Mouse (Mus musculus): ENCODE measurements around the gene Gcn1l1.
"Not testable (repeated sequence)": the region's sequence is repeated elsewhere in the genome, so short reads cannot be mapped to it uniquely, and the experiment has no call there.

Gcn1l1 gene

DNA sequence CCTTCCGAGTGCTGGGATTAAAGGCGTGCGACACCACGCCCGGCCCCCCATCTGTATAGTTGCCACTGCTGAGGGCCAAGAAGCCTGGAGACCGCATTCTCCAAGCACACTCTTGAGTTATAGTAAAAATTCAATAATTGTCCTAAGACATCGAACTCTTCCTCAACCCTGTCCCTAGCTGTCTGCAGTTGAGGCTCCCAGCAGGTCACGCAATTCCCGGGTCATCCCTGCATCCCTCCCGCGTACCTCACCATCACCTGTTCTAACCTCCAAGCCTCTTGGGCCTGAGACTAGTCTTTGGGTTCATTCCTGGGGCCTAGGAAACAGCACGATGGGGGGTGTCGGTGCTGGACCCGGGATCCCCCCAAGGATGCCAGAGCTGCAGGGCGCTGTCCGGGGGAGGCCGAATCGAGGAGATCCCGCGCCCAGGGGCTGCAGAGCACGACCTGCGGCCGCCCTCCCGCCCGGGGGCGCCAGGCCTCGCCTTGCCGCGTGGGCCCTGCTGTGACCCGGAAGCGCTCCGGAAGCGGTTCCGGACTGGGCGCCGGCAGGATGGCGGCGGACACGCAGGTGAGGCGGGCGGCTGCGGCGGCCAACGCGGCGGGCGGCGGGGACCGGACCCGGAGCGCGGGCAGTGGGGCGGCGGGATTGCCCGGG, at the start of gene Gcn1l1:
TSS of gene Gcn1l1 (plus strand) at position 518 of the 657 bp plus-strand sequence.
- DNase-seq, result peak; percentile 84

DNA sequence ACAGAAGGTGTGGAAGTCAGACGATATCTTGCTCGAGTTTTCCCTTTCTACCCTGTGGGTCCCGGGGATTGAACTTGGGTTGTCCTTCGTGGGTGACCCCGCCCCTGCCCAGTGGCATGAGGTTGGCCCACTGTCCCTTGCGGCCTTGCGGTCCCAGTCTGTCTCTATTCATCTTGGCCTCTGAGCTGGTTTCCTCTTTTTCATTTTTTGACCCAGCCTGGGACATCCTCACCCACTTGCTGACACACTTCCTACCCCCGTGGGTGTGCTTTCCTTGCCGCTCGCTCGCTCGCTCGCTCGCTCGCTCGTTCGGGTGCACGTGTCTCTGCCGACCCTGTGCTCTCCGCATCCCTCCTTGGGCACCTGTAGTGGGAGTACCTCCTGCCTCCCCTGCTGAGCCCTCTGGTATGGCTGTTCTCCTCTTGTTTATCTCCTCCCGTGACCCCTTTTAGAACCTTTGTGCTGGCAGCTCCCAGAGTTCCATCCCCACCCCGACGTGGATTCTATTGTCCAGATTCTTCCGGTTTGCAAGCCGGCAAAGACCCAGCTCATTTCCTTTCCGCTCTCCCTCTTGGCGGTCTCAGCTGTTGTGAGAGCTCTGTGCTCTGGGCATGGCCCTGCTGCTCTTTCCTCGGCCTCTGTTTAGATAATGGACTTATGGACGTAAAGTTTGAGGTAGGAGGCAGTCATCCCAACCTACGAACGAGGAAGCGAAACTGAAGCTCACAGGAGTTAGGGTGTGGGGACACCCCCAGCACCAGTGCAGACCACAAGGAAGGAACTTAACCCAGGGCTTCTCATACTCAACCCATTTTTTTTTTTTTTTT, 48.8 kb upstream of the Gcn1l1 start:
- peak; percentile 67 for DNase-seq

DNA sequence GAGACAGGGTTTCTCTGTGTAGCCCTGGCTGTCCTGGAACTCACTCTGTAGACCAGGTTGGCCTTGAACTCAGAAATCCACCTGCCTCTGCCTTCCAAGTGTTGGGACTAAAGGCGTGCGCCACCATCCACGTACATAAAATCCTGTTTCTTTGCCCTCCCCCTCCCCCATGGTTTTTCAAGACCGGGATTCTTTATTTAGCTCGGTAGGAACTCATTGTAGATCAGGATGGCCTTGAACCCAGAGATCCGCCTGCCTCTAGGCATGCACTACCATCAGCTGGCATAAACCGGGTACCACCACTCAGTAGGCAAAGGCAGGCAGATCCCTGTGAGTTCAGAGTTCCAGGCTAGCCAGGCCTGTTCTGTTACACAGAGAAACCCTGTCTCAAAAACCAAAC, 48.1 kb upstream of the Gcn1l1 start:
- DNase-seq, result no peak

DNA sequence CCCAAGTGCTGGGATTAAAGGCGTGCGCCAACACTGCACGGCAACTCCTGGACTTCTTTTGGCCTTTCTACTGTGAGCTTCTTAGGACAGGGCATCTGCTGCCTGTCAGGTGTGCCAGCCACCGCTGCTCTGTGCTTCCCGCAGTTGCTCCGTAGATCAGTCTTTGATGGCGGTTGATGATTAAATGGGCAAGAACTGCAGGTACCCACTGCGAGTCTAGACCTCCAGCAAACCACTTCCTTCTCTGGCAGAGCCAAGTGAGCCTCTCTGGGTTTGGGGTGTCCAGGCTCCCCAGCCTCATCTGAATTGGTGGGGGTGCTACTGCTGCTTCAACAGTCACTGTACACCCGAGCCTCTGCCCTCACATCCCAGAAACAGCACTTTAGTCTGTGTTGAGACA, 47.6 kb upstream of the Gcn1l1 start:
- DNase-seq, result peak; percentile 42

DNA sequence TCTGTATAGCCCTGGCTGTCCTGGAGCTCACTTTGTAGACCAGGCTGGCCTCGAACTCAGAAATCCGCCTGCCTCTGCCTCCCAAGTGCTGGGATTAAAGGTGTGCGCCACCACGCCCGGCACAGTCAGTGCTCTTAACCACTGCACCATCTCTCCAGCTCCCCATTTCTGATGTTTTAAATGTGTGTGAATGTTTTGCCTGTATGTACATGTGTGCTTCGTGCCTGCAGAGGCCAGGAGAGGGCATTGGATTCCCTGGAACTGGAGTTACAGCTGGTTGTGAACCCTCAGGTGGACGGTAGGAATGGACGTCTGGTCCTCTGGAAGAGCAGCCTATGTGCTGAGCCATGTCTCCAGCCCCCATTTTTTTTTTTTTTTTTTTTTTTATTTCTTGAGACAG, 46.8 kb upstream of the Gcn1l1 start:
- DNase-seq, result not testable (repeated sequence)

DNA sequence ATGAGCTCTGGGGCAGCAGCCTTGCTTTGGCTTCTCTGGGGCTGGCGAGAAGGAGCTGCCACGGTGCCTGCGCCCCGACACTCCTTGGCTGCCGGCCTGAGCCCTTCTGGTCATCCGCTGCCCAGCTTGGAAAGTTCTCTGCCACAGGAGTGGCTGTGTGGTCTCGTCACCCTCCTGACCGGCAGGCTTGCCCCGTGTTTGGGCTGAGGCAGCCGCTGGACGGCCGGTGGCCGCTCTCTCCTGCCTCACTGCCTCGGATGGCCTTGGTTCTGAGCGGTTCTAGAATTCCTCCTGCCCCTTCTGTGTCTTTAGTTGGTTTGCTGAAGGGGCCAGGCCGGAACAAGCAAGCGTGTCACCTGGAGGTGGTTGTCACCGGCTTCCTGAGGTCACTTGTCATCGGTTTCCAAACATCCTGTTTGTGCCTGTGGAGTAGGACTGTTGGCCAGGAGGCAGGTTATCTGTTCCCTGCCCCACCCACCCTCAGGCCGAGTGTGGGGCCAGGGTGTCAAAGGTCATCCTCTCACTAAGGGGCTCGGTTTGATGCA, 44.7 kb upstream of the Gcn1l1 start:
- no peak for DNase-seq

DNA sequence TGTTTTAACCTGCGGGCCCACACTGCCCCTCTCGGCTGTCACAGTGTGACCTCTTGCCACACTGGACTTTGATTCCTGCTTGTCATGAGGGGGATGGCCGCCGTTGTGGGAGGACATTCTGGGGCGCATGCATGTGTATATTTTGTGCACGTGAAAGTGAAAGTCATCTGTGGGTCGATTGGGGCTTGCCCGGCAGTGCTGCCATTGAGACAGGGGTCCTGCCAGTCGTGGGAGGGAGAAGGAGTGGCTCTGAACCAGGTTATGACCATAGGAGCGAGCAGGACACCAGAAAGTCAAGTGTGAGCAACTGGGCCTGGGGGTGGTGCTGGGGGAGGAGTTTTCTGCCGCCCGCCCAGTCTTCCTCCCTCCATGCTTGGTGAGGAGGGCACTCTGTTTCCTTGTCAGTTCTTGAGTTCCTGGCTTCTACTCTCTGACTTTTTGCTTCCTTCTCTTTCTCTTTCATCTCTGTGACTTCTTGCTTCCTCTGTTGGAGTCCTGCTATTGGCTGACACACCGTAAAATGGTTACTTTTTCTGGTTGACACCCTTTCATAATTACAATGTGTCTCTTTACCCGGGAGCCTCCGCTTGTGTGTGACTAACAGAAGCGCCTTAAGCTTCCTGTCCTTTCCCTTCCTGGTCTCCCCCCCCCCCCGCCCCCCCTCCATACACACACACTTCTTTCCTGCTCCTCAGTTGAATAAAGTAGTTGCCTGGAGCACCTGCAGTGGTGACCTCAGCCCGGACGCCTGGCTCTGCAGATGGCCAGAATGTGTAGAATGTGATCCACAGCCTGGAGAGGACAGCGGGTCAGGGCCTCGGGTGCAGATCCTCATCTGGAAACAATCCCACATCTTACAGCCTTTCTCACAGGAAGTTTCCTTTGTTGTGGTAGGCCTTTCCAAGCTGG, 43.2 kb upstream of the Gcn1l1 start:
- peak; percentile 75 for DNase-seq

DNA sequence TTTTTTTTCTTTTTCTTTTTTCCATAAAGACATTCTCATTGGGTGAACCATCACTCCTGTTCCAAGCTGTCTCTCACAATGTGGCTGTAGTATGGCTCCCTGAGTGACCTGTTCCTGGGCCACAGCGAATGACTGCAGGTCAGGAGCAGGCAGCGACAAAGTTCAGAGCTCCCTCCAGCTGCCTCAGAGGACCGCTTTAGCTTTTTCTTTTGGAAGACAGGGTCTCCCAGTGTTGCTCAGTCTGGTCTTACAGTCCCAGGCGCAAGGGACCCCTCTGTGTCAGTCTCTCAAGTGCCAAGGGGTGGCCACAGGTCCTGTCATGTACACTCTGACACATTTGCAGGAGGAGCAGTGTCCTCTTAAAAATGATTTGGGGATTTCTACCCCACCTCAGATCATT, 42.5 kb upstream of the Gcn1l1 start:
- DNase-seq, result peak; percentile 13

DNA sequence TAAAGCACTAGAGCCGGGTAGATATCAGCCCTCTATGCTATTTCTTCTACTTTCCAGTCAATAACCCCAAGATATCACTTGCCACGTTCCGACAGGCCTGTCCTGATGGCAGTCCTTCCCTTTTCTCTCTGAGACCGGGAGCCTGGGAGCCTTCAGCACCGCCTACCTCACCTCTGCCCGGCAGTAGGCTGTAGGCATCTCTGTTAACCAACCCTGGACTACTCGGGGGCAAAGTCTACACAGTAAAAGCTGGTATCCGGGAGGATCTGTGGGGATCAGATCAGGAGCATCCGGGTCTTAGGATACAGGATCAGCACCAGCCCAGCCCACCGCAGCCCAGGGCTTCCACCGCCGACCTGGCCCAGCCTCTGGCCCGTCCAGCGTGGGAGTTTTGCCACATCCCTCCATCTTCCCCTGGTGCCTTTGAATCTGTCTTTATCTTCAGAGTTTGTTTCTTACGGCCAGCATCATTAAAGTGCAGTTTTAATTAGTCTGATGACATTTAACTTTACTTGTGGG, 42.0 kb upstream of the Gcn1l1 start:
- no peak for DNase-seq

DNA sequence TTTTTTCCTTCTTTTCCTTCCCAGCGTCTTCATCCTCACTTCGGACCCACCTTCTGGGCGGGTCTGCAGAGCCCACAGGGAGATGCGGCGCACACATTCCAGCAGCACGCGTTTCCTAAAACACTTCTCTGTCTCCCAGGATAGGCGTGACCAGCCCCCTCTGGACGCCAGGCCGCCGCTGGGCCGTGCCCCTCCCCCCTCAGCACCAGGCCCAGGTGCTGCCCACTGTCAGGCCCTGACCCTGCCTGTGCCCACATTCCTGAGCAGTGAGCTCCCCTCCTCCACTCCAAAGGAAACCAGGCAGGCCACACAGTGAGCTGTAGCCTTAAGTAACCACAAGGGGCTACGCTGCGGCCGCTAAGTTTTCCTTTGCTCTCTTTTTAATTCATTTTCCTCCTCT, 41.1 kb upstream of the Gcn1l1 start:
- DNase-seq, result peak; percentile 18

DNA sequence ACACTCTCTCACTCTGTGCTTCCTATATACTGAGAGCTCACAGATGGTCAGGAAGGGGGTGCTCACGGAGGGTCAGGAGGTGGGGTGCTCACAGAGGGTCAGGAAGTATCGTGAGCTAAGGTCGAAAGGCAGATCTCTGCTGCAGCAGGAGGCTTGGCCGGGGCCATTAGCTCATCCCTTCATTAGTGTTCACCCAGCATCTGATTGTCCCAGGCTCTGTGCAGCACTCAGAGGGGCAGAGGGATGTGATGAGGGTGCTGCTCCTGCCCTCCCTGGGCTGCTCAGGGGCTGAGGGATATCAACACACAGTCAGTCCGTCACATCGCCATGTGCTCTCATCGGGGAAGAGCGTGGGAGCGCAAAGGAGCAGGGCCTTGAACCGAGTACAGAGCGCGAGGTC, 40.6 kb upstream of the Gcn1l1 start:
- peak; percentile 30 for DNase-seq

DNA sequence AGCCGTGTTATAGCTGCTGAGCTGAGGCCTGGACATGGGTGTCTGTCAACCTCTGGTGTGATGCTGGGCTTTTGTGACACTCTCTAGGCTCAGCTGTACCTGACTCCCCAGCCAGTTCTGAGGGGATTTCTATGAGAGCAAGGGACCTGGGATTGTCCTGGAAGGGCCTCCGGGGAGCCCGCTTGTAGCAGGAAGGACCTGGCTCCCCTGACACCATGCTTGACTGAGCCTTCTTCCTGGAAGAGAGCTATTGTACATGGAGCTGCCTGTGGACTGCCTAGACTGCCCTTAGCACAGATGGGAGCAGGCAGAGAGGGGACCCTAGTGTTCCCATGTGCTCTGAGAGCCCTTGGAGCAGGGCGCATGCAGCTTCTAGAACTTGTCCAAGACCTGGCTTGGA, 39.6 kb upstream of the Gcn1l1 start:
- no peak for DNase-seq

DNA sequence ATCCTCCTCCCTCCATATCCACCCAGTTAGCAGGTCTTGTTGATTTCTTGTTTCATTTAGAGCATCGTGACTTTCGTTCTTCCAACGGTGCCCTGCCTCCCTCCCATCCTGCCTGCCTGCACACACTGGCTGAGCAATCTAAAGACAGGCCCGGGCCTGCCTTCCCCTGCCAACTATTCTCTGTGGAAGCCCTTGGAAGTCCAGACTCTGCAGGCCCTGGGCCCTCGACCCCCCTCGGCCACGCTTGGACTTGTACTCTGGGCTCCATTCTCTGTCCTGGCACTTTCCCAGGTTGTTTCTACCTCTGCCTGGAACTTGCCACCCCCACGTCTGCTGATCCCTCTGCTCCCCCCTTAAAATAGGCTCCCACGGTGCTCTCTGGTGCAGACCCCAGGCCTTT, 39.1 kb upstream of the Gcn1l1 start:
- no peak for DNase-seq

DNA sequence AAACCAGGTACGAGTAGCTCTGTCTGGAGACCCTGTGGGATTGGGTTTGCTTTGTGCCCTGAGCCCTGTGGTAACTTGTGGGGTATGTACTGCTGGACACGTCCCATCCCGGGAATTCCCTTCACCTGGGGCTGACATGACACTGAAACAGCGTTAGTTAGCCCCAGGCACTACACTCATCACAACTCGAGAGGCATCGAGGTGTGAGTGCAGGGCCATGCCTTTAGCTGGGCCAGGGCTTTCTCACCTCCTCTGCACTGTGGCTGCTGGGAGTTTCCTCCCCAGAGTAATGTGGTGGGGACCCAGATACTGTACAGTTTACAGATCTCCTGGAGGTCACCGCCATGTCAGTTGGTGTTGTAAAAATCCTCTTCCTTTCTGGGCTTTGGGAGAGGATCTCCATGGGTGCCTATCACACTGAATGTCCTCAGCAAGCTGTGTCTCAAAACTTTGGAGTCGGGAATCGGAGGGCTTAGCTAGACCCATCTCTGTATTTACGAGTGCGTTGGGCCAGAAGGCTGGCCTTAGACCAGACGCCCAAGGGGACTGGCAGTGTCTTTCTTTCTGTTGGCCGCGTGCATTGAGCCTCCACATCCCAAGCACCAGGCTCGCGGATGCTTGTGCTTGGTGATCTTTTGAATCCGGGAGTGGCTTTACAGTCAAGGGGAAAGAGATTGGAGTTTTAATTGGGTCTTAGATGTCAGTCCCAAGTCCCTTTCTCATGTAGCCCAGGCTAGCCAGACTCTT, 38.4 kb upstream of the Gcn1l1 start:
- DNase-seq, result no peak

DNA sequence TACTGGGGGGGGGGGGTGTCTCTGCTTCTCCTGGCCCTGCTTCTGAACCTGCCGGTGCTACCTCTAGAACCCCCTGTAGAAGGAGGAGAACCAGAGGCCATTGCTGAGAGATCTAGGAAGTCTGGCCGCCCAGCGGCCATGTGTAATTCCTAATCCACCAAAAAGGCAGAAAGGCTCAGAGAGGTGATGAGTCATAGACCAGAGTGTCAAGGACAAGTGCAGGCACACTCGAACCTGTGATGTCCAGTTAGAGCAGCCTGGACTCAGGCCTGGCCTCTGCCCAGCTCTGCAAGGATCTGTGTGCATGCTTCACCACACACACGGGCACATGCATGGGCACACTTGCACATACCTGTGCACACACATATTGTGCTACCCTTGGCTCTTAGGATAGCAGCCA, 36.9 kb upstream of the Gcn1l1 start:
- no peak for DNase-seq

DNA sequence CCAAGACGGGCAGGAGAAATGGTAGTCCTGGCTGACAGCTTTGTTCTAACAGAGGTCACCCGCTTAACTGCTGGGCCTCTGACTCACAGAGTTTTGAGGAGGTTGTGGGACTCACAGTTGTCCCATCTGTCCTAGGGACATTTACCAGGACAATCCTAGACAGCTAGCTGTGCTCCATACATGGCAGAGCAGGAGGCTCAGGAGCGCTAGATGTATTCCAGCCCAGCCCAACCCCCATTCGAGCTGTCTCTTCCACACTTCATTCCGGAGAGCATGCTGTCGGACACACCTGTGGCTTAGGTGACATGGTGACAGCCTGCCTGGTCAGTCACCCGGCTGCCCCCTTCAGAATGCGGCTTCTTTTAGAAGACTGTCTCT, 35.7 kb upstream of the Gcn1l1 start:
- no peak for DNase-seq

DNA sequence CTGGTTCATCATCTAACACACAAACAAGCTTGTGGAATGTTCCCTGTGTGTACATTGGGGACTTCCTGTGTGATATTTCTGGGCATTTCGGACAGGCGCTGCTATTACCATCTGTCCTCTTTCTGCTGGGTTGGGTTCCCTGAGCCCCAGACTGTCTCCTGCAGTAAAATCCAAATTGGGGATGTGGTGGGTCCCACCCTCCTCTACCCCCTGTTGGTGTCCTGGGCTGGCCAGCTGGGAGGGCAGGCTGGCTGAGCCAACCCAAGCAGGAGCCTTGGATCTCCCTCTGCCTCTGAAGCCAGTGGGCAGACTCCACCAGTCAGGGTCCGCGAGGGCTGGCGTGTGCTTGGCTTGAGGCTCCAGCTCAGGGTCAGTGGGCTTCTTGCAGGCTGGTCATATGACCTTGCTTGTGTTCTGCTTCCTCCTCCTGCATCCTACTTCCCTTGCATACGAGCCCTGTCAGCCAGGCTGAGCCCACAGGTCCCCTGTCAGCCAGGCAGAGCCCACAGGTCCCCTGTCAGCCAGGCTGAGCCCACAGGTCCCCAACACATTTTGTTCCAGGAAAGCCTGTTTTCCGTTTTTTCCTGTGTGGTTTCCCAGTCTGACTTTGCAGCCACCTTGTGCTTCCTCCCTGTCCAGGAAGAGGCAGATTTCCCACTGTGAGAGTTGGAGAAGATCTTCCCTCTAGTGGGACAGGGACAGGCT, 35.2 kb upstream of the Gcn1l1 start:
- peak; percentile 41 for DNase-seq

DNA sequence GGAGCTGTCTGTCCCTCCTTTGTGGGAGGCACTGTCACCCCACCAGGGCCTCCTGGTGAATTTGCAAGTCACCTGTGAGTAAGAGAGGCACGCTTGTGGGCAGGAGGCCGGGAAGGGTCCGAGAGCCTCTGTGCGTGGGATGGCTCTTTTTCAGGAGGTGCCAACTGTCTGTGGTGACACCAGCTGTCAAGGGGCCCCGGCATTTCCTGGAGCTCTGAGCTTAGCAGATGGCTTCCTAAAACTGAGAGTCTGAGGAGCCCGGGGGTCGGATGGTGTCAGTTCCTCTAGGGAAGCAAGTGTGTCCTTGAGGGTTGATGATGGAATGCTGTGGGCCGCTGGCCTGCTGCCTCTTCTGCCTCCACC, 34.6 kb upstream of the Gcn1l1 start:
- DNase-seq, result peak; percentile 78

DNA sequence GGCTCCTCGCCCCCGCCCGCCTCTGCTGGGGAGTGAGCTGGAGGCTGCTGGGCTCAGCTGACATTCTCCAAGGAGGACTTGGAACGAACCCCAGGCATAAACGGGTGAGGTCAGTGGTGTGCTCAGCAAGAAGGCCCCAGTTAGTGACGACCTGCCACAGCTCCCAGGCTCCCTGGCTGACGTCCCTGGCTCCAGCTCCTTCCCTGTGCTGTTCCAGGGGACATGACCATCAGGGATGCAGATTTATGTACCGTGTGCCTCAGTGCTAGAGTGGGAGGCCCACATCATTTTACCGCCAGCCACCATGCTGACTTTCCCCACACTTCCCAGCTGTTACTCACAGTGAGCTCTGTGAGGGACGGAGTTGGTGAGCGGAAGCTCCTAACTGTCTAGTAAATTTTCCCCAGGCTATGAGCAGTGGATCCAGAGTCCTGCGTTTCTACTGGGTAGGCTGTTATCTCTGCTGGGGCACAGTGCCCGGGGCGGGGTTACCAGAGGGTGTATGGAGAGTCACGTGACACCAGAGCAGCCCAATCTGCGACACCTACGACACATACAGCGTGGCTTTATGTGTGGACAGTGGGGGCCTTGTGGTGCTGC, 33.3 kb upstream of the Gcn1l1 start:
- DNase-seq, result peak; percentile 72

DNA sequence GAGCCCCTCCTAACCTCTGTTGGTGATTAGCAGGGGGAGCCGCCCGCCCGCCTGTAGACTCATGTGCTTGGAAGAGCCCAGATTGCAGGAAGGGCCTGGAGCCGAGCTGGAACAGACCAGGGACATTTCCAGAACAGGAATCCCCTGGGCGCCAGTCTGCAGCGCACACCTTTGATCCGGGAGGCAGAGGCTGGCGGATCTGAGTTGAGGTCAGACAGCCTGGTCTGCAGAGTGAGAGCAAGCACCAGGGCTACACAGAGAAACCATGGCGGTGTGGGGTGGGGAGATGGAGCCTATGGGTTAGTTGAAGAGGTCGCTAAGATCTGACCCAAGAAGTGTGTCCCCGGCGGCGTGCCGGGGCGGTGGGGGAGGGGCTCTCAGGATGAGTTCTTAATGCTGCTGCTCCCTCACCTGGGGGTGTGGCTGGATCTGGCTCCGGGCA, 30.7 kb upstream of the Gcn1l1 start:
- DNase-seq, result peak; percentile 58

DNA sequence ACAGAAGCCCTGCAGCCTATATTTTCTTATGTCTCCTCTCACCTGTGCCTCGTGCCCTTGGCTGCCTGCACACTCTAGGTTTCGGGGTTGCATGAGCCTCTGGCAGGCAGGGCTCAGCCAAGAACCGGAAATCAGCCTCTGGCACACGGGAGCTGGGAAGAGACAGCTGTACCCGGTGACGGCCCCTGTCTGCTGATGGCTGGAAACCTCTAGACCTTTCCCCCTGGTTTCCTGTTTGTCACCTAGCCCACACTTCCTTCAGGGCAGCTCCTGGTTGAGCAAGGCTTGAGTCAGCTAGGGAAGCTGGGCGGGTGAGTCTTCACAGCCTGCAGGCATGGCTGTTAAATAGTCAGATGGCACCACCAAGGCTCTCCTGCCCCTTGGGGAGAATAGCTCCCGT, 30.2 kb upstream of the Gcn1l1 start:
- DNase-seq, result peak; percentile 64

All from thymus, postnatal 14 days (tissue).